Mouse (Mus musculus) megakaryocyte, adult 5-6 weeks (primary cell): Measurements from ENCODE around the gene Lrch4. TPM values are rescaled to one million over a fixed set of nuclear protein-coding genes. Genes with fewer than 3 reads are reported as not detected.
"Not testable (repeated sequence)": the region's sequence is repeated elsewhere in the genome, so short reads cannot be mapped to it uniquely, and the experiment has no call there.

Experiments used
- ATAC-seq: 2 replicates; pipeline ENCODE4 v1.8.0; 2016; ENCODE audit warnings: mild to moderate bottlenecking, inconsistent platforms; ENCODE audit not compliant: poor library complexity, severe bottlenecking
- total RNA-seq, 2 experiments: library from RNA; stranded (forward) in 1 of 2; stranded (reverse) in 1 of 2; fragments of 153-499, 151-499 nt in 1 of 2; fragments of 221-1000, 200-1000 nt in 1 of 2; gene quantifications; 2 replicates each; pipeline versions ENCODE4 v1.2.3 to v1.2.4; 2015 to 2017

Lrch4 gene
- total RNA-seq, 2 experiments from 2014 or later: 66.7 to 93.0 TPM

DNA sequence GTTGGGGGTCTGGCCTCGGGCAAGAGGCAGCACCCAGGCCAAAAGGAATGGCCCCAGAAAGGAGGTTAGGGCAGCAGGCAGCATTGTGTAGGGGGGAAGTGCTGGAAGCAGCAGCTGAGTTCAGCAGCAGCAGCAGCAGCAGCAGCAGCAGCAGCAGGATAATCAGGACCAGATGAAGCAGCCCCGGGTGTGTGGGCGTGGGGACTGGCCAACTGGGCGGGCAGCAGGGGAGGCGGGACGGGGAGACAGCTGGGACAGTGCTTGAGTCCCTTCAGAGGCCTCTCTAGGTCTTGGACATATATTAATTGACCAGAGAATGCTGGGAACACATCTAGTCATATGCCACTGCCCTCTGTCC, 17.7 kb upstream of the Lrch4 start:
- ATAC-seq: no peak

DNA sequence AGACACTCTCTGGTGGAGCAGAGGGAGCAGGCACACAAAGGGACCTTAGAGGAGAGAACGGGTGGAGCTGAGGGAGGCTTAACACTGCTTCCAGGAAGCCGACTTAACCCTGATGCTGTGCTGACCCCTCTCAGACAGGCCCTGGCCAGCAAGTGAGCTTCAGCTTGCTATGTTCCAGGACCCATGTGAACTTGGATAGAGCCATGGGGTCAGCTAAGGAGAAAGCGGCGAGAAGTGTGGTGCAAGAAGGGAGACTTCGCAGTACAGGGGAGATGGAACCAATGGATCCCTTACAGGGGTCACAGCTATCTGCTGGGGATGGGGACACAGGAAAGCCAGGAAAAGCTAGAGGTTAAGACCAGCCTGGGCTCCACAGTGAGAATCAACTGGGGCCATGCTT, 15.8 kb upstream of the Lrch4 start:
- ATAC-seq: no peak

GRCm38 (mm10) chr5:137613550-137613949, 15.4 kb upstream of the Lrch4 start, which contains the start of gene Pcolce:
Pcolce (minus strand) TSS chr5:137613784.
- ATAC-seq: no peak

GRCm38 (mm10) chr5:137614921-137615320, 14.0 kb upstream of the Lrch4 start:
- ATAC-seq: not testable (repeated sequence)

GRCm38 (mm10) chr5:137615347-137615746, 13.6 kb upstream of the Lrch4 start:
- ATAC-seq: no peak

GRCm38 (mm10) chr5:137623937-137624530, 4.9 kb upstream of the Lrch4 start:
- peak; percentile 29 for ATAC-seq

DNA sequence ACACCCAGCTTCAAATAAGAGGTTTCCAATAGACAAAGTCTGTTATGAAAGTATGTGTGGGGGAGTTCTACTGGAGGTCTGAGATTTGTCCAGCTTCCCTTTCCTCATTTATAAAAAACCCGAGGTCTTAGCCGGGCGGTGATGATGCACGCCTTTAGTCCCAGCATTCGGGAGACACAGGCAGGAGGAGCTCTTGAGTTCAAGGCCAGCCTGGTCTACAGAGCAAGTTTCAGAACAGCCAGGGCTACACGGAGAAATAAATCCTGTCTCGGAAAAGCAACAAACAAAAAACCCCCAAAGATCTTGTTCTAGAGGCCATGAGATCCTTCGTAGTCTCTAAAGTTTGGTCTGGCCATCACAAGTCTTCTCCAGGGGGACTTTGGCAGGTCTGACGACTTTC, 930 bp upstream of the Lrch4 start:
- no peak for ATAC-seq

- 0 out of 2 replicates have a peak, but pooled peaks have one; percentile 2 for ATAC-seq
Measured at GRCm38 (mm10) chr5:137629306-137629721, 393 bp downstream of the Lrch4 start.

DNA sequence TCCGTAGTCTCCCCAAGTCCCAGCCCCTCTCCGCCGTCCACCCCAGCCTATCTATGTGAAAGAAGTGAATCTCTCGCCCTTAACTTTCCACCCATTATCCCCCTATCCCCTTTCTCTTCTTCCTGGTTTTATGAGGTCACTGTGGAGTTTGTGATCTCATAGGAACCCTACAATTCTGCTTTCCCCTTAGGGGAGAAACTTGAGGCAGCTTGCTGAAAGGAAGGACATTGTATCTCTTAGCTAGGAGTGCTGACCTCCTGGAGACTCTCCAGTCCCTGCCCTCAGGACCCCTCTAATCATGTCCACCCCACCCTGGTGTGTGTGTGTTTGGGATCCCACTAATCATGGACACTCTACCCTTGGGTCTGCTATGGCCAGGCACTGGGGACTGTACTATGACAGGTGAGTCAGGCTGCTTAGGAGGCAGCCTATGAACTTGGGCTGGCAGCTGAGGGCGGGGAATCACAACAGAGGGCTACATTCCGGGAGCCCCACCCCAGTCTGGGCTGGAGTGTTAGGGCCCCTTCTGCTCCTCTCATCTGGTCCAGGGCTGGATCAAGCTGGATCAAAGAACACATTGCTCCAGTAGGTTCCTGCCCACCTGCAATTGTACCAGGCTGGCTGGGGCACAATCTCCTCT, 1.1 kb downstream of the Lrch4 start:
- ATAC-seq: no peak

GRCm38 (mm10) chr5:137630602-137631001, 1.7 kb downstream of the Lrch4 start:
- no peak for ATAC-seq

GRCm38 (mm10) chr5:137631171-137631570, 2.2 kb downstream of the Lrch4 start:
- peak; percentile 58 for ATAC-seq

- no peak for ATAC-seq
Measured at GRCm38 (mm10) chr5:137631591-137631990, 2.7 kb downstream of the Lrch4 start.

- ATAC-seq: no peak
Measured at GRCm38 (mm10) chr5:137633397-137634084, 4.6 kb downstream of the Lrch4 start.

- no peak for ATAC-seq
Measured at GRCm38 (mm10) chr5:137639472-137639871, 10.6 kb downstream of the Lrch4 start.

- no peak for ATAC-seq
Measured at GRCm38 (mm10) chr5:137641054-137641453, 12.1 kb downstream of the Lrch4 start, which contains the start of gene Sap25. Sap25 (plus strand) TSS chr5:137641334.

- ATAC-seq: no peak
Measured at GRCm38 (mm10) chr5:137642886-137643285, 14.0 kb downstream of the Lrch4 start.

DNA sequence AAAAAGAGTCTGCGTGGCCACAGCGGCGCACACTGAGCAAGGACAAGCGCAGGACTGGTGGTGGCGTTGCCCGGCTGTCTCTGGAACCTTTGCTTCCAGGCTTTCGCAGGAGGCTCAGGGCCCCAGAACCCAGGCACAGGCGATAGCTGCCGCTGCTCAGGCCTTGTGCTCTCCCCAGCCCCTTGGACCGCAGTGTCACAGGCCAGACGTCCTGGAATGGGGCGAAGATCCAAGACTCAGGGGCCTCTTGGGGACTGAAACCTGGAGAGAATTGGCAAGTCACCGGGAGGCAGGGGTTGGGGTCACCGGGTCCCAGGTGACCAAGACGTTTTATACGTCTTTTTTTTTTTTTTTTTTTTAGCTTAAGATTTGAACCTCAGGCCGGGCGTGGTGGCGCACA, 15.6 kb downstream of the Lrch4 start:
- no peak for ATAC-seq

DNA sequence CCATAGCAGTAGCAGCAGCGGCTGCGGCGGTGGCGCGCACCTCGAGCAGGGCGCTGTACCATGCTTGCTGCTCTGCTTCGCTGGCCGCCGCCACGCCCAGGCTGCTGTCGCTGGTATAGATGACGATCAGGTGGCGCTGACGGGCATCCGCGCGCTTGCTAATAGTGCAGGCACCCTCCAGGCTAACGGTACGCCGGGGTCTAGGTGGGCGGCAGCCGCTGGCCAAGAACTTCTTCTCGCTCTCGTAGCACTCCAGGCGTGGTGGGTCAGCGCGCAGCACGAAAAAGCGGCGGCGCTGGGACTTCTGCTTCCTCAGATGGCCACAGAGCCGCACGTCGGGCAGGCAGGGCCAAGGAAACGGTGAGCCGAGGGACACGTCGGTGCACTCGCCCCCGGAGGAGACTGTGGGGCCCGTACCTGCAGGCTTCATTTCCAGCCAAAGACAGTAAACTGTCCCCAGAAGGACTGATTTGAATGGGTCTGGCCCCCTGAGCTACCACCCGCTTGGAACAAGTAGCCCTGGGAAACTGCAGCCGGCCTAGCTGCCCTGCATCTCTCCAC, 16.2 kb downstream of the Lrch4 start:
- ATAC-seq: peak; percentile 71

DNA sequence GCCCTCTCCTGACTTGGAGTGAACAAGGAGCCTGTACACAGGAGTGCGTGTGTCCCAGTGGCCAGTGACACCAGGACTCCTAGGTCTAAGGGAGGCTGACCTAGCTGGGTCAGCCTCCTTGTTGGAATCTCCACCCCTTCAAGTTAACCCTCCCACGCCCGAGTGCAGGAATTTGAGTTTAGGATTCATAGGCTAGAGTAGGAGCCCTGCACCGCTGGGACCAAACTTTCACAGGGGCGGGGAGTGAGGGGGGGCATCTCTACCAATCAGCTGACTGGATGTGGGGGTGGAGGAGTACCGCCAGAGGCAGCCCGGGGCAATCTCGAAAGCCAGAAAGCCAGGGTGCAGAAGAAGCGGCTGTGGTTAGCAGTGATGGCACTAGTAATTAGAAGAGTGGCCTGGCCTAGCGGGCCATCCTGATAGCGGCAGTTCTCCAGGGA, 16.8 kb downstream of the Lrch4 start, which contains the start of gene Irs3:
TSS of gene Irs3 (minus strand) at position 63 of the 440 bp plus-strand sequence.
- ATAC-seq: 0 out of 2 replicates have a peak, but pooled peaks have one; percentile 9

GRCm38 (mm10) chr5:137647827-137648601, 19.1 kb downstream of the Lrch4 start:
- no peak for ATAC-seq

GRCm38 (mm10) chr5:137649251-137649650, 20.3 kb downstream of the Lrch4 start:
- ATAC-seq: no peak
